Mouse (Mus musculus) olfactory bulb, adult 2 months (tissue): ENCODE measurements around the gene Scgb1a1. TPM values are rescaled to one million over a fixed set of nuclear protein-coding genes. Genes with fewer than 3 reads are reported as not detected.
"Not testable (repeated sequence)": the region's sequence is repeated elsewhere in the genome, so short reads cannot be mapped to it uniquely, and the experiment has no call there.

Experiments
- H3K27ac ChIP-seq: fragments of 200-500 bp; 2 replicates; pipeline ENCODE4 v1.5.1; 2012; ENCODE audit warnings: low read depth, low read length; ENCODE audit not compliant: insufficient read depth
- H3K4me1 ChIP-seq: fragments of 200-500 bp; 2 replicates; pipeline ENCODE4 v1.6.1; 2012; ENCODE audit warnings: low read length; ENCODE audit not compliant: control insufficient read depth, insufficient read depth
- H3K4me3 ChIP-seq: fragments of 200-500 bp; 2 replicates; pipeline ENCODE4 v1.5.1; 2012; ENCODE audit warnings: mild to moderate bottlenecking, low read depth, low read length, moderate library complexity; ENCODE audit not compliant: insufficient read depth
- CTCF ChIP-seq: fragments of 200-500 bp; IDR thresholded peaks from 2 replicates; pipeline ENCODE4 v1.5.1; 2012; ENCODE audit warnings: low read depth, mild to moderate bottlenecking, low read length, moderate library complexity; ENCODE audit not compliant: insufficient read depth
- POLR2A ChIP-seq: fragments of 200-500 bp; IDR thresholded peaks from 2 replicates; pipeline ENCODE4 v1.6.1; 2012; ENCODE audit warnings: mild to moderate bottlenecking, low read depth, low read length, moderate library complexity; ENCODE audit not compliant: insufficient read depth
- WGBS: fragments of 180-500 bp; shearing (Covaris S2); methylation state at CpG from one replicate; pipeline ENCODE4 v1.1.7; 2018; 5-methylcytosine and 5-hydroxymethylcytosine counted together
- polyA plus RNA-seq: library from polyadenylated mRNA; stranded (reverse); fragments of >200 nt; gene quantifications from 2 replicates; pipeline ENCODE4 v1.2.4, GENCODE M21; 2012; ENCODE audit warnings: low replicate concordance; ENCODE audit not compliant: missing spikeins, insufficient read depth, insufficient read length

Gene Scgb1a1
- polyA plus RNA-seq, 1 experiment, result not detected

- TF ChIP-seq POLR2A, result no peak
- TF ChIP-seq CTCF, result no peak
- Histone ChIP-seq H3K27ac (no peak overlapping the region), H3K4me3 (no peak overlapping the region), H3K4me1 (no peaks in the 10 kb centered on the region; the same call in 1 of the 2 replicates)
- 85% methylated on average over 3 of the region's 3 CpGs for WGBS
Observed at GRCm38 (mm10) chr19:9105101-9105685, 17.4 kb upstream of the Scgb1a1 start.

- 85% methylated on average over 4 of the region's 4 CpGs for WGBS
- TF ChIP-seq CTCF (no peak), POLR2A (no peak)
- Histone ChIP-seq H3K4me3 (no peak overlapping the region), H3K27ac (no peak overlapping the region), H3K4me1 (no peaks in the 10 kb centered on the region; the same call in 1 of the 2 replicates)
Observed at GRCm38 (mm10) chr19:9103986-9104385, 16.2 kb upstream of the Scgb1a1 start.

- H3K27ac ChIP-seq, result no peak overlapping the region
- TF ChIP-seq CTCF, result no peak
- no peak for TF ChIP-seq POLR2A
- H3K4me3 ChIP-seq, result no peak overlapping the region
- H3K4me1 ChIP-seq, result no peaks in the 10 kb centered on the region; the same call in 1 of the 2 replicates
- WGBS, result 83% methylated on average over 2 of the region's 2 CpGs
Observed at GRCm38 (mm10) chr19:9101062-9101457, 13.3 kb upstream of the Scgb1a1 start.

GRCm38 (mm10) chr19:9100297-9101061 lies 12.7 kb upstream of the Scgb1a1 start:
- Histone ChIP-seq H3K4me1 (no peaks in the 10 kb centered on the region; the same call in 1 of the 2 replicates), H3K4me3 (no peak overlapping the region), H3K27ac (no peak overlapping the region)
- 82% methylated on average over 17 of the region's 17 CpGs for WGBS
- TF ChIP-seq CTCF, result no peak
- TF ChIP-seq POLR2A, result no peak

GRCm38 (mm10) chr19:9099751-9100150 lies 12.0 kb upstream of the Scgb1a1 start:
- TF ChIP-seq POLR2A (no peak), CTCF (no peak)

GRCm38 (mm10) chr19:9097441-9097840 lies 9.7 kb upstream of the Scgb1a1 start:
- H3K27ac ChIP-seq, result no peak overlapping the region
- no peak overlapping the region for H3K4me3 ChIP-seq
- peaks cover 6% of the 10 kb centered on the region; the same call in 1 of the 2 replicates for H3K4me1 ChIP-seq
- WGBS, result 54% methylated on average over 13 of the region's 13 CpGs
- TF ChIP-seq POLR2A (no peak), CTCF (no peak)

More at GRCm38 (mm10) chr19:9099751-9100150, 12.0 kb upstream of the Scgb1a1 start:
- WGBS, result 94% methylated on average over 8 of the region's 8 CpGs
- Histone ChIP-seq H3K27ac (no peak overlapping the region), H3K4me3 (no peak overlapping the region), H3K4me1 (no peaks in the 10 kb centered on the region; the same call in 1 of the 2 replicates)

- Histone ChIP-seq H3K4me1 (peaks cover 6% of the 10 kb centered on the region; the same call in 1 of the 2 replicates), H3K4me3 (no peak overlapping the region), H3K27ac (no peak overlapping the region)
- WGBS, result 85% methylated on average over 5 of the region's 5 CpGs
- no peak for TF ChIP-seq POLR2A
- TF ChIP-seq CTCF, result no peak
Observed at GRCm38 (mm10) chr19:9095111-9095510, 7.4 kb upstream of the Scgb1a1 start.

- no peak overlapping the region for H3K27ac ChIP-seq
- H3K4me3 ChIP-seq, result no peak overlapping the region
- TF ChIP-seq POLR2A (no peak), CTCF (no peak)
- 67% methylated on average over 2 of the region's 2 CpGs for WGBS
- H3K4me1 ChIP-seq, result peaks cover 6% of the 10 kb centered on the region; the same call in 1 of the 2 replicates
Observed at GRCm38 (mm10) chr19:9090709-9091108, 3.0 kb upstream of the Scgb1a1 start.

GRCm38 (mm10) chr19:9090191-9090590 lies 2.4 kb upstream of the Scgb1a1 start:
- TF ChIP-seq POLR2A (no peak), CTCF (no peak)
- Histone ChIP-seq H3K4me1 (peaks cover 6% of the 10 kb centered on the region; the same call in 1 of the 2 replicates), H3K4me3 (no peak overlapping the region), H3K27ac (no peak overlapping the region)
- 73% methylated on average over 4 of the region's 4 CpGs for WGBS

GRCm38 (mm10) chr19:9083892-9084291 lies 3.9 kb downstream of the Scgb1a1 start:
- not testable (repeated sequence) for H3K4me3 ChIP-seq, H3K27ac ChIP-seq, H3K4me1 ChIP-seq
- 89% methylated on average over 2 of the region's 2 CpGs for WGBS
